Mouse (Mus musculus) liver, embryonic 11.5 days (tissue): ENCODE results near the gene Mfn1. TPM values are rescaled to one million over a fixed set of nuclear protein-coding genes. Genes with fewer than 3 reads are reported as not detected.

ENCODE experiments used
- ATAC-seq: fragments of 200-750 bp; cut with Nextera tagmentation; replicated peaks from 2 replicates; pipeline ENCODE4 v1.8.0; 2017; ENCODE audit warnings: moderate number of reproducible peaks, mild to moderate bottlenecking, moderate TSS enrichment, moderate library complexity; ENCODE audit not compliant: low FRiP score
- DNase-seq: peaks from one replicate; pipeline ENCODE4 v3.0.0-alpha.2; 2017; ENCODE audit warnings: low spot score
- H3K27ac ChIP-seq: fragments of 300-500 bp; sonication (generic); 2 replicates; pipeline ENCODE4 v1.5.1; 2014; ENCODE audit warnings: mild to moderate bottlenecking, low read depth, low read length, control low read depth
- H3K27me3 ChIP-seq: fragments of 300-500 bp; sonication (generic); replicated peaks from 2 replicates; pipeline ENCODE4 v1.6.1; 2014; ENCODE audit warnings: low read length, mixed read lengths; ENCODE audit not compliant: control insufficient read depth, insufficient read depth
- H3K36me3 ChIP-seq: fragments of 300-500 bp; sonication (generic); 2 replicates; pipeline ENCODE4 v1.6.1; 2014; ENCODE audit warnings: mild to moderate bottlenecking, low read length, moderate library complexity, mixed read lengths; ENCODE audit not compliant: control insufficient read depth, insufficient read depth
- H3K4me1 ChIP-seq: fragments of 300-500 bp; sonication (generic); replicated peaks from 2 replicates; pipeline ENCODE4 v1.6.1; 2014; ENCODE audit warnings: low read length, mixed read lengths; ENCODE audit not compliant: control insufficient read depth, insufficient read depth
- H3K4me2 ChIP-seq: fragments of 300-500 bp; sonication (generic); 2 replicates; pipeline ENCODE4 v1.6.1; 2014; ENCODE audit warnings: mild to moderate bottlenecking, control low read depth, moderate library complexity
- H3K4me3 ChIP-seq: fragments of 300-500 bp; sonication (generic); 2 replicates; pipeline ENCODE4 v1.5.1; 2014; ENCODE audit warnings: low read depth, low read length, control low read depth
- H3K9ac ChIP-seq: fragments of 300-500 bp; sonication (generic); 2 replicates; pipeline ENCODE4 v1.6.1; 2014; ENCODE audit warnings: low read depth, low read length, control low read depth
- H3K9me3 ChIP-seq: fragments of 300-500 bp; sonication (generic); 2 replicates; pipeline ENCODE4 v1.6.1; 2016; ENCODE audit warnings: low read length, inconsistent platforms, mixed read lengths; ENCODE audit not compliant: control insufficient read depth
- WGBS: fragments of 180-500 bp; shearing (Covaris S2); extraction: QIAGEN DNeasy Blood & Tissue Kit; methylation state at CpG from one replicate; pipeline ENCODE4 v1.1.7; 2014; 5-methylcytosine and 5-hydroxymethylcytosine counted together
- polyA plus RNA-seq: library from polyadenylated mRNA; unstranded; fragments of >200 nt; fragmentation: Nextera tagmentation; extraction: Ambion mirVana; gene quantifications from 2 replicates; pipeline ENCODE4 v1.2.1, GENCODE M21; 2014

Gene Mfn1
- polyA plus RNA-seq, 1 experiment from 2014 or later: 36.6 TPM

- H3K36me3 ChIP-seq: peaks cover 11% of the 10 kb centered on the region; the same call in 1 of the 2 replicates
Observed at GRCm38 (mm10) chr3:32535692-32536091, 6.4 kb downstream of the Mfn1 start.

GRCm38 (mm10) chr3:32537556-32537955 lies 8.3 kb downstream of the Mfn1 start:
- Histone ChIP-seq H3K4me2 (no peak overlapping the region), H3K36me3 (peaks cover 11% of the 10 kb centered on the region; the same call in 1 of the 2 replicates), H3K27me3 (no peaks in the 10 kb centered on the region), H3K27ac (no peak overlapping the region), H3K9me3 (no peaks in the 10 kb centered on the region), H3K4me1 (peaks cover 6% of the 10 kb centered on the region; the same call in 1 of the 2 replicates), H3K4me3 (no peak overlapping the region), H3K9ac (no peak overlapping the region)
- WGBS: 78% methylated on average over 1 of the region's 1 CpGs
- ATAC-seq (no peak), DNase-seq (no peak)

More at GRCm38 (mm10) chr3:32535692-32536091, 6.4 kb downstream of the Mfn1 start:
- peak; percentile 79 for ATAC-seq
- H3K4me1 ChIP-seq: peaks cover 6% of the 10 kb centered on the region; the same call in 1 of the 2 replicates
- H3K9ac ChIP-seq: no peak overlapping the region
- H3K9me3 ChIP-seq: no peaks in the 10 kb centered on the region
- H3K4me2 ChIP-seq: peak overlapping the region; percentile 16
- no peak overlapping the region for H3K4me3 ChIP-seq
- H3K27ac ChIP-seq: peak overlapping the region; percentile 33; the same call in 1 of the 2 replicates
- 26% methylated on average over 1 of the region's 1 CpGs for WGBS
- no peak for DNase-seq
- H3K27me3 ChIP-seq: no peaks in the 10 kb centered on the region

- WGBS: 86% methylated on average over 5 of the region's 5 CpGs
- DNase-seq: no peak
Observed at GRCm38 (mm10) chr3:32538091-32538490, 8.8 kb downstream of the Mfn1 start.

DNA sequence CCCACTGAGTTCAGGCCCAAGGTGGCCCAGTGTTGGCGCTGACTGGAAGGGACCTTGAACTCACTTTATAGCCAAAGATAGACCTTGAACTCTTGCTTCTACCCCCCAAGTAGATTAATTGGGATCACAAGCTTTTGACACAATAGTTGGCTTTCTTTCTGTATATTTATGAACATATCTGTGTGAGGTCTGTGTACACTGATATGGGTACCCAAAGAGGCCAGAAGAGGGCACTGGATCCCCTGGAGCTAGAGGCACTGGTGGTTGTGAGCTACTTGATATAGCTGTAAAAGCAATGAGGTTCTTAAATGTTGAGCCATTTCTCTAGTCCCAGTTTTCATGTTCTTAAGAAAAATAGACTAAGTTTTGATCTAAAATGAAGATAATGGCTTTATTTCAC lies 23.8 kb downstream of the Mfn1 start:
- Histone ChIP-seq H3K27me3 (no peaks in the 10 kb centered on the region), H3K4me1 (no peaks in the 10 kb centered on the region), H3K4me2 (no peak overlapping the region), H3K9ac (no peak overlapping the region), H3K4me3 (no peak overlapping the region), H3K36me3 (peaks cover 8% of the 10 kb centered on the region; the same call in 1 of the 2 replicates), H3K27ac (no peak overlapping the region), H3K9me3 (no peaks in the 10 kb centered on the region)
- ATAC-seq (0 out of 2 replicates have a peak, but pooled peaks have one; percentile 49), DNase-seq (no peak)
- WGBS: 97% methylated on average over 1 of the region's 1 CpGs

More at GRCm38 (mm10) chr3:32538091-32538490, 8.8 kb downstream of the Mfn1 start:
- Histone ChIP-seq H3K4me2 (no peak overlapping the region), H3K36me3 (peaks cover 11% of the 10 kb centered on the region; the same call in 1 of the 2 replicates), H3K27ac (no peak overlapping the region), H3K9me3 (no peaks in the 10 kb centered on the region), H3K4me1 (peaks cover 6% of the 10 kb centered on the region; the same call in 1 of the 2 replicates), H3K9ac (no peak overlapping the region), H3K4me3 (no peak overlapping the region), H3K27me3 (no peaks in the 10 kb centered on the region)
- no peak for ATAC-seq

DNA sequence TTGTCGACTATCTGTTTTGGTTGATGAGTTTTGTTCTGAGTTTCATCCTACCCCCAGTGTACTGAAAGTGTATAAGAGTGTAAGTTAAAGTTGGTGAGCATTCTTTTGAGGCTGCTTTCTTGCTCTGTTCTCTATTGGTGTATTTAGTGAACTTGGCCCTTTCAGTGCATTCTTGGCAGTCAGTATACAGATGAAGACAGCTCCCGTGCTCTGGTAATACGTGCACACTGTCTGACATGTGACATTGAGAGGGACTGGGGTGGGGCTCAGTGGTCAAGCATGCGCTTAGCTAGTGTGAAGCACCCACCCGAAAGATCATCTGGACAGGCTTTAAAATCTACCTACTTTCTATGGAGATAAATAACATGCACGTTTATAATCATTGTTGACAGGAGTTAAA lies 34.1 kb downstream of the Mfn1 start:
- Histone ChIP-seq H3K4me2 (no peak overlapping the region), H3K36me3 (peaks cover 30% of the 10 kb centered on the region), H3K4me1 (no peaks in the 10 kb centered on the region), H3K27me3 (no peaks in the 10 kb centered on the region), H3K4me3 (no peak overlapping the region), H3K27ac (no peak overlapping the region), H3K9ac (no peak overlapping the region), H3K9me3 (peaks cover 3% of the 10 kb centered on the region; the same call in 1 of the 2 replicates)
- no peak for ATAC-seq
- no peak for DNase-seq
- WGBS: 88% methylated on average over 6 of the region's 6 CpGs

GRCm38 (mm10) chr3:32573086-32573485 lies 43.8 kb downstream of the Mfn1 start:
- Histone ChIP-seq H3K4me2 (no peak overlapping the region), H3K27me3 (no peaks in the 10 kb centered on the region)
- no peak for ATAC-seq

DNA sequence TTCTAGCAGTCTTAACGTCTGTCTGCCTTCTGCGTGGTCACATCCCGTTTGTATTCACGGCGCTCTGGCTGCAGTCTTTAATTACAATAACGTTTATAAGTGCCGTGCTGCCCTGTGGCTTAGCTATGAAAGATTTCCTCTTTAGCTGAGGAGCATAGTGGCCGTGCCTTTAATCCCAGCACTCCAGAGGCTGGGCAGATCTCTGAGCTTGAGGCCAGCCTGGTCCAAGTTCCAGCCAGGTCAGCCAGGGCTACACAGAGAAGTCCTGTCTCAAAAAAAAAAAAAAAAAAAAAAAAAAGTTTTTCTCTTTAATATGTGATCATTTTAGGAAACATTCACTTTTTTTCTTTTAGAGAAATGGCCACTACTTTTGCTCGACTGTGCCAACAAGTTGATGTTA lies 44.6 kb downstream of the Mfn1 start:
- ATAC-seq: no peak
- Histone ChIP-seq H3K4me1 (no peaks in the 10 kb centered on the region), H3K27ac (no peak overlapping the region), H3K4me2 (no peak overlapping the region), H3K9me3 (no peaks in the 10 kb centered on the region), H3K27me3 (no peaks in the 10 kb centered on the region), H3K4me3 (no peak overlapping the region), H3K36me3 (peaks cover 16% of the 10 kb centered on the region), H3K9ac (no peak overlapping the region)
- no peak for DNase-seq
- whole genome bisulfite sequencing: 85% methylated on average over 9 of the region's 9 CpGs

More at GRCm38 (mm10) chr3:32573086-32573485, 43.8 kb downstream of the Mfn1 start:
- WGBS: 90% methylated on average over 2 of the region's 2 CpGs
- H3K4me1 ChIP-seq: no peaks in the 10 kb centered on the region
- no peak for DNase-seq
- H3K9me3 ChIP-seq: peaks cover 4% of the 10 kb centered on the region; the same call in 1 of the 2 replicates
- no peak overlapping the region for H3K4me3 ChIP-seq
- H3K9ac ChIP-seq: no peak overlapping the region
- no peak overlapping the region for H3K27ac ChIP-seq
- peaks cover 24% of the 10 kb centered on the region for H3K36me3 ChIP-seq

- H3K4me1 ChIP-seq: no peaks in the 10 kb centered on the region
- H3K9me3 ChIP-seq: no peaks in the 10 kb centered on the region
- ATAC-seq (no peak), DNase-seq (no peak)
- H3K27ac ChIP-seq: no peak overlapping the region
- no peak overlapping the region for H3K4me2 ChIP-seq
- H3K4me3 ChIP-seq: no peak overlapping the region
- H3K36me3 ChIP-seq: peaks cover 9% of the 10 kb centered on the region; the same call in 1 of the 2 replicates
- no peak overlapping the region for H3K9ac ChIP-seq
- H3K27me3 ChIP-seq: no peaks in the 10 kb centered on the region
- 91% methylated on average over 3 of the region's 3 CpGs for WGBS
Observed at GRCm38 (mm10) chr3:32575151-32575550, 45.9 kb downstream of the Mfn1 start.

- H3K27ac ChIP-seq: no peak overlapping the region
- DNase-seq (no peak), ATAC-seq (no peak)
- H3K9ac ChIP-seq: no peak overlapping the region
- H3K27me3 ChIP-seq: no peaks in the 10 kb centered on the region
- WGBS: 84% methylated on average over 5 of the region's 5 CpGs
- no peak overlapping the region for H3K4me2 ChIP-seq
- peaks cover 9% of the 10 kb centered on the region; the same call in 1 of the 2 replicates for H3K36me3 ChIP-seq
- no peaks in the 10 kb centered on the region for H3K9me3 ChIP-seq
- no peak overlapping the region for H3K4me3 ChIP-seq
- H3K4me1 ChIP-seq: no peaks in the 10 kb centered on the region
Observed at GRCm38 (mm10) chr3:32578772-32579171, 49.5 kb downstream of the Mfn1 start.
